Mouse (Mus musculus) forebrain, embryonic 14.5 days (tissue): ENCODE measurements around the gene Dvl2. TPM values are rescaled to one million over a fixed set of nuclear protein-coding genes. Genes with fewer than 3 reads are reported as not detected.

Source experiments
- ATAC-seq: fragments of 200-750 bp; cut with Nextera tagmentation; 2 replicates; pipeline ENCODE4 v1.8.0; 2017; ENCODE audit warnings: mild to moderate bottlenecking, moderate library complexity
- DNase-seq: peaks from one replicate; pipeline ENCODE4 v3.0.0-alpha.2; 2015; ENCODE audit warnings: low spot score
- H3K27ac ChIP-seq: fragments of 300-500 bp; sonication (generic); 2 replicates; pipeline ENCODE4 v1.5.1; 2014; ENCODE audit warnings: low read depth, mild to moderate bottlenecking, control low read depth, low read length, moderate library complexity
- H3K27me3 ChIP-seq: fragments of 300-500 bp; sonication (generic); replicated peaks from 2 replicates; pipeline ENCODE4 v1.6.1; 2014; ENCODE audit warnings: low read length, control low read depth, mixed read lengths; ENCODE audit not compliant: control insufficient read depth, insufficient read depth
- H3K36me3 ChIP-seq: fragments of 300-500 bp; sonication (generic); 2 replicates; pipeline ENCODE4 v1.6.1; 2014; ENCODE audit warnings: low read length, control low read depth; ENCODE audit not compliant: control insufficient read depth, insufficient read depth
- H3K4me1 ChIP-seq: fragments of 300-500 bp; sonication (generic); 2 replicates; pipeline ENCODE4 v1.6.1; 2014; ENCODE audit warnings: antibody characterized with exemption, low read length, control low read depth; ENCODE audit not compliant: control insufficient read depth, insufficient read depth
- H3K4me2 ChIP-seq: fragments of 300-500 bp; sonication (generic); 2 replicates; pipeline ENCODE4 v1.6.1; 2014; ENCODE audit warnings: mild to moderate bottlenecking, control low read depth, low read length
- H3K4me3 ChIP-seq: fragments of 300-500 bp; sonication (generic); 2 replicates; pipeline ENCODE4 v1.5.1; 2014; ENCODE audit warnings: low read depth, low read length, control low read depth
- H3K9ac ChIP-seq: fragments of 300-500 bp; sonication (generic); 2 replicates; pipeline ENCODE4 v1.6.1; 2014; ENCODE audit warnings: mild to moderate bottlenecking, low read length, control low read depth, moderate library complexity
- H3K9me3 ChIP-seq: fragments of 300-500 bp; sonication (generic); replicated peaks from 2 replicates; pipeline ENCODE4 v1.6.1; 2016; ENCODE audit warnings: low read length, control low read depth, mixed read lengths; ENCODE audit not compliant: control insufficient read depth
- WGBS: fragments of 180-500 bp; shearing (Covaris S2); extraction: QIAGEN DNeasy Blood & Tissue Kit; methylation state at CpG from one replicate; pipeline ENCODE4 v1.1.7; 2014; 5-methylcytosine and 5-hydroxymethylcytosine counted together
- polyA plus RNA-seq: library from polyadenylated mRNA; unstranded; fragments of >200 nt; fragmentation: Nextera tagmentation; extraction: Ambion mirVana; gene quantifications from 2 replicates; pipeline ENCODE4 v1.2.1, GENCODE M21; 2014

Gene Dvl2
- polyA plus RNA-seq, 1 experiment from 2014 or later: 19.7 TPM

GRCm38 (mm10) chr11:69990850-69991691 is 9.3 kb upstream of the Dvl2 start, which contains the start of gene Gabarap:
TSS of gene Gabarap (plus strand) at chr11:69991143.
- peak within 1 kb of the TSS; percentile 77 for H3K4me3 ChIP-seq
- H3K27ac ChIP-seq: peak within 1 kb of the TSS; percentile 85
- ATAC-seq (peak; percentile 72), DNase-seq (peak; percentile 98)
- peak within 1 kb of the TSS; percentile 92 for H3K9ac ChIP-seq
- no peaks in the 10 kb centered on the region for H3K27me3 ChIP-seq
- peaks cover 60% of the 10 kb centered on the region for H3K36me3 ChIP-seq
- H3K4me2 ChIP-seq: peak within 1 kb of the TSS; percentile 50
- peaks cover 11% of the 10 kb centered on the region for H3K4me1 ChIP-seq
- H3K9me3 ChIP-seq: no peaks in the 10 kb centered on the region
- WGBS: 1% methylated on average over 40 of the region's 40 CpGs

DNA sequence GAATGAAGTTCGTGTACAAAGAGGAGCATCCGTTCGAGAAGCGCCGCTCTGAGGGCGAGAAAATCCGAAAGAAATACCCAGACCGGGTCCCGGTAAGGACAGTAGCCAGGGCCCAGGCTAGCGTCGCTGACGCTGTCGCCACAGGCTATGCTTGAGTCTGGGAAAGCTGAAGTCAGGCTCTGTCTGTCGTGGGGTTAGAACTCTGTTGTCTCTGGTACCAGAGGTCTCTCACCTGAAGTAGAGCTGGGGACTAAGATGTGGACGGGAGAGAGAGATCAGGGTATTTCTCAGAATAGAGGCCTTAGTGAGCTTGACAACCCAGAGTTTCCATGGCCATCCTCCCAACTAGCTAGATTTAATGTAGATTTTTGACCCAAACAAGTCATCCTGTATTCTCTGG is 8.7 kb upstream of the Dvl2 start:
- DNase-seq (no peak), ATAC-seq (peak; percentile 13; the same call in 1 of the 2 replicates)
- Histone ChIP-seq H3K9me3 (no peaks in the 10 kb centered on the region), H3K36me3 (peaks cover 54% of the 10 kb centered on the region), H3K4me1 (peaks cover 11% of the 10 kb centered on the region), H3K27me3 (no peaks in the 10 kb centered on the region), H3K27ac (peak overlapping the region; percentile 85), H3K9ac (peak overlapping the region; percentile 92), H3K4me2 (peak overlapping the region; percentile 50), H3K4me3 (peak overlapping the region; percentile 77)
- under 1% methylated on average over 15 of the region's 15 CpGs for WGBS

DNA sequence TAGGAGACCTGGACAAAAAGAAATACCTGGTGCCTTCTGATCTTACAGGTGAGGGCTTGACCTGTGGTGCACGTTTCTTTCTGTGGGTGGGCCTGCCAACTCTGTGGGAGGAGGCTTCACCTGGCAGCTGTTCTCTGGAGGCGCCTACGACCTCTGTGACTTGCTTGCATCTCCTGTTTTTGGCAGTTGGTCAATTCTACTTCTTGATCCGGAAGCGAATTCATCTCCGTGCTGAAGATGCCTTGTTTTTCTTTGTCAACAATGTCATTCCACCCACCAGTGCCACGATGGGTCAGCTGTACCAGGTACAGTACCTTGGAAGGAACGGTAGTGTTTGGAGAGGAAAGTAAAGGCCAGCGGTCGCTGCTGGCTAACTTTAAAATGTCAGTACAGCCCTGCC is 8.0 kb upstream of the Dvl2 start:
- H3K27me3 ChIP-seq: no peaks in the 10 kb centered on the region
- ATAC-seq (no peak), DNase-seq (no peak)
- no peaks in the 10 kb centered on the region for H3K9me3 ChIP-seq
- no peak overlapping the region for H3K27ac ChIP-seq
- H3K9ac ChIP-seq: peak overlapping the region; percentile 92
- peaks cover 11% of the 10 kb centered on the region for H3K4me1 ChIP-seq
- H3K4me3 ChIP-seq: peak overlapping the region; percentile 77
- H3K36me3 ChIP-seq: peaks cover 47% of the 10 kb centered on the region
- WGBS: 84% methylated on average over 10 of the region's 10 CpGs
- H3K4me2 ChIP-seq: peak overlapping the region; percentile 50

DNA sequence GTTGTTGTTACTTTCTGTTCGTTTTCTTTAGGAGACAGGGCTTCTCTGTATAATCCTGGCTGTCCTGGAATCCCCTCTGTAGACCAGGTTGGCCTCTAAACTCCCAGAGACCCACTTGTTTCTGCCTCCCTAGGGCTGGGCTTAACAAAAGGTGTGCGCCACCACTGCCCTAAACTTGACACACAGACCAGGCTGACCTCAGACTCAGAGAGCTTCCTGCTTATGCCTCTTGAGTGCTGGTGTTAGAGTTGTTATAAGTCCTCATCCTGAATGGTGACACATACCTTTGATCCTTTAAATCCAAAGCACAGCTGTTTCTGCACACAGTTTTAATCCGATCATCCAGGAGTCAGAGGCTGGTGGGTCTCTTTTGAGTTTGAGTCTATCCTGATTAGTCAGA is 7.5 kb upstream of the Dvl2 start:
- Histone ChIP-seq H3K4me3 (peak overlapping the region; percentile 77; the same call in 1 of the 2 replicates), H3K36me3 (peaks cover 45% of the 10 kb centered on the region), H3K9me3 (no peaks in the 10 kb centered on the region), H3K9ac (0 out of 2 replicates have a peak overlapping the region, but pooled peaks have one; percentile 21), H3K4me1 (peaks cover 14% of the 10 kb centered on the region), H3K27ac (no peak overlapping the region), H3K4me2 (peak overlapping the region; percentile 50), H3K27me3 (no peaks in the 10 kb centered on the region)
- 83% methylated on average over 3 of the region's 3 CpGs for WGBS
- DNase-seq: no peak
- no peak for ATAC-seq

GRCm38 (mm10) chr11:69994401-69995090 is 5.8 kb upstream of the Dvl2 start:
- H3K27ac ChIP-seq: no peak overlapping the region
- peak overlapping the region; percentile 96; the same call in 1 of the 2 replicates for H3K4me3 ChIP-seq
- H3K27me3 ChIP-seq: no peaks in the 10 kb centered on the region
- no peak overlapping the region for H3K9ac ChIP-seq
- ATAC-seq: no peak
- DNase-seq: no peak
- WGBS: 86% methylated on average over 11 of the region's 11 CpGs
- H3K9me3 ChIP-seq: no peaks in the 10 kb centered on the region
- H3K4me2 ChIP-seq: peak overlapping the region; percentile 40
- peaks cover 45% of the 10 kb centered on the region for H3K36me3 ChIP-seq
- peaks cover 14% of the 10 kb centered on the region for H3K4me1 ChIP-seq

- peak within 1 kb of the TSS; percentile 96 for H3K4me3 ChIP-seq
- H3K4me2 ChIP-seq: peak within 1 kb of the TSS; percentile 61
- peak; percentile 83 for ATAC-seq
- H3K4me1 ChIP-seq: peaks cover 18% of the 10 kb centered on the region
- H3K9me3 ChIP-seq: no peaks in the 10 kb centered on the region
- H3K9ac ChIP-seq: peak within 1 kb of the TSS; percentile 91
- WGBS: 1% methylated on average over 36 of the region's 36 CpGs
- no peaks in the 10 kb centered on the region for H3K27me3 ChIP-seq
- H3K36me3 ChIP-seq: peaks cover 43% of the 10 kb centered on the region
- H3K27ac ChIP-seq: peak within 1 kb of the TSS; percentile 95
- peak; percentile 99 for DNase-seq
These were observed 4.9 kb upstream of the Dvl2 start, which contains the start of gene Phf23 for GRCm38 (mm10) chr11:69995391-69995960. TSS of gene Phf23 (plus strand) at chr11:69995777.

- ATAC-seq: peak; percentile 0; the same call in 1 of the 2 replicates
- Histone ChIP-seq H3K27ac (peak overlapping the region; percentile 95), H3K4me2 (peak overlapping the region; percentile 61), H3K36me3 (peaks cover 43% of the 10 kb centered on the region), H3K9ac (peak overlapping the region; percentile 91), H3K4me1 (peaks cover 21% of the 10 kb centered on the region), H3K9me3 (no peaks in the 10 kb centered on the region), H3K4me3 (peak overlapping the region; percentile 96), H3K27me3 (no peaks in the 10 kb centered on the region)
- under 1% methylated on average over 64 of the region's 66 CpGs for WGBS
- peak; percentile 53 for DNase-seq
These were observed 4.0 kb upstream of the Dvl2 start for GRCm38 (mm10) chr11:69996161-69997061.

- Histone ChIP-seq H3K4me2 (peak overlapping the region; percentile 61), H3K4me1 (peaks cover 28% of the 10 kb centered on the region), H3K9me3 (no peaks in the 10 kb centered on the region), H3K4me3 (peak overlapping the region; percentile 96), H3K27me3 (no peaks in the 10 kb centered on the region), H3K9ac (peak overlapping the region; percentile 91), H3K36me3 (peaks cover 43% of the 10 kb centered on the region), H3K27ac (peak overlapping the region; percentile 95)
- DNase-seq (peak; percentile 79), ATAC-seq (peak; percentile 18)
- WGBS: under 1% methylated on average over 33 of the region's 44 CpGs
These were observed 3.3 kb upstream of the Dvl2 start for GRCm38 (mm10) chr11:69997070-69997509.
